Mouse (Mus musculus) megakaryocyte, embryonic 14.5 days (primary cell): ENCODE results near the gene Syngr3.

ENCODE experiments used
- FLI1 ChIP-seq: IDR thresholded peaks from 2 replicates; pipeline ENCODE4 v1.6.1; 2012; ENCODE audit warnings: low read length, inconsistent platforms, mixed read lengths
- GATA1 ChIP-seq: IDR thresholded peaks from 3 replicates; pipeline ENCODE4 v1.6.1; 2012; ENCODE audit warnings: mixed read lengths, low read length, inconsistent platforms, borderline replicate concordance

DNA sequence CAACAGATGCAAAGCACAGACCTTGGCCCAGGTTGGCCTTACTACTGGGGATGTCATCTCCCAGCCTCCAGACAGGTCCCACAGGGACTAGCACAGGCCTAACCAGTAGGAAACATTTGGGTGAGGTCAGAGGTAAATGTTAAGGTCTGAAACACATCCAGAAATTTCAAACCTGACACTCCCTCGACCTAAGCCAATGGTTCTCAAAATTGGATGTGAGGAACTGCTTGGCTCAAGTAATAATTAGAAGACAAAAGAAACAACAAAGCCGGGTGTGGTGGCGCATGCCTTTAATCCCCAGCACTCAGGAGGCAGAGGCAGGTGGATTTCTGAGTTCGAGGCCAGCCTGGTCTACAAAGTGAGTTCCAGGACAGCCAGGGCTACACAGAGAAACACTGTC lies 43.4 kb downstream of the Syngr3 start:
- no peak for TF ChIP-seq GATA1
- TF ChIP-seq FLI1 = no peak
